Mouse (Mus musculus): ENCODE data around the gene Wfdc15a. TPM values are rescaled to one million over a fixed set of nuclear protein-coding genes. Genes with fewer than 3 reads are reported as not detected.

The Wfdc15a gene
- polyA plus RNA-seq, 1 experiment from 2014 or later = not detected

DNA sequence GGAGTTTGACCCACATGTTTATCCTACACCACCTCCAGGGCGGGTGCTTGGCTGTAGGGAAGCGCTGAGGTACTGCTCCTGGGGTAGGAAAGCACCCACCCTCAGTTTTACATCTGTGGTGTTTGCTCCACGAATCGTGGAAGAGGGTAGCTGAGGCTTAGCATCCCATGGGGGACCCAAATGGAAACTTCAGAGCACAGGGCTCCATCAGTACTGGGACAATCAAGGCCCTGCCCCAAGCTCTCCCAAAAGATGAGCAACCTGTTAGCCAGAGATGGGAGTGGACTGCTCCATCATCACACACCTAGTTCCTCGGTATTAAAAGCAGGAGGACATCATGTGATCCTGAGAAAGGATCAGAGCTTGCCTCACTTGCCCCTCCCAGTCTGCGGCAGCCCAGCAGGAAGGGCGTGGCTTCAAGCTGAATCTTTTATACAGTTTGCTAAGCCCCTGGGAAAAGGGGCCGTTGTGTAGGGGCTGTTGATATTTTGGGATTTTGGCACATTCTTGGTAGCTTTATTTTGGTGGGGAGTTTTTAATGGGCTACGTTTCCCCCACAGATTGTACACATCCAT lies 15.7 kb downstream of the Wfdc15a start:
- 39% methylated on average over 9 of the region's 9 CpGs for WGBS
- no peak overlapping the region for H3K4me2 ChIP-seq (ENCODE audit: low read depth, low read length)
- H3K4me3 ChIP-seq (ENCODE audit: low read depth, low read length) = no peak overlapping the region
- no peak overlapping the region for H3K9ac ChIP-seq (ENCODE audit: low read depth, low read length)
- no peaks in the 10 kb centered on the region for H3K27me3 ChIP-seq (replicated peaks; ENCODE audit: control insufficient read depth, insufficient read depth, low read length)
- no peaks in the 10 kb centered on the region for H3K36me3 ChIP-seq (ENCODE audit: control insufficient read depth, insufficient read depth, low read length)
- DNase-seq (ENCODE audit: low spot score) (peak; percentile 43), ATAC-seq (ENCODE audit: low read depth) (no peak)
- H3K4me1 ChIP-seq (ENCODE audit: control insufficient read depth, insufficient read depth, low read length) = no peaks in the 10 kb centered on the region
- no peak overlapping the region for H3K27ac ChIP-seq (replicated peaks; ENCODE audit: low read depth, low read length)
- H3K9me3 ChIP-seq (ENCODE audit: control insufficient read depth, low read length) = no peaks in the 10 kb centered on the region; the same call in 1 of the 2 replicates

DNA sequence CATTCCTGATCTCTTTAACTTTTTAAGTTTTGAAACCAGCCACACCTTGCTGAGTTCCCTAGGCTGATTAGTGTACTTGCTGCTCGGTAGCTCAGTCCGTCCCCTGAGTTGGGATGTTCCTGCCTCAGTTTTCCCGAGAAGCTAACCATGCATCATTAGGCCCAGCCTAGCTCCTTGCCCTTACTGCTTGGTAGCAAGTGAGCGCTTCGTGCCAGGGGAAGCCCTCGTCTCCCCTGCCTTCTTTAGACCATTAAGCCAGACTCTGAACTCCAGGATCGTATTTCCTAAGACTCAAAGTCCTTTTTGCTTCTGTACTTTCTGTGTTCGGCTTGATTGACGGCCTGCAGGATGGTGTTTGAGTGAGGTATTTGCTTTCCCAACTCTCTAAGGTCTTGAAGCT lies 16.6 kb downstream of the Wfdc15a start:
- Histone ChIP-seq H3K4me1 (ENCODE audit: control insufficient read depth, insufficient read depth, low read length) (no peaks in the 10 kb centered on the region), H3K27me3 (replicated peaks; ENCODE audit: control insufficient read depth, insufficient read depth, low read length) (no peaks in the 10 kb centered on the region), H3K36me3 (ENCODE audit: control insufficient read depth, insufficient read depth, low read length) (no peaks in the 10 kb centered on the region), H3K27ac (replicated peaks; ENCODE audit: low read depth, low read length) (no peak overlapping the region), H3K4me2 (ENCODE audit: low read depth, low read length) (no peak overlapping the region), H3K4me3 (ENCODE audit: low read depth, low read length) (no peak overlapping the region), H3K9ac (ENCODE audit: low read depth, low read length) (no peak overlapping the region), H3K9me3 (ENCODE audit: control insufficient read depth, low read length) (no peaks in the 10 kb centered on the region)
- DNase-seq (ENCODE audit: low spot score) = no peak
- ATAC-seq (ENCODE audit: low read depth) = no peak
- WGBS = 51% methylated on average over 9 of the region's 9 CpGs

DNA sequence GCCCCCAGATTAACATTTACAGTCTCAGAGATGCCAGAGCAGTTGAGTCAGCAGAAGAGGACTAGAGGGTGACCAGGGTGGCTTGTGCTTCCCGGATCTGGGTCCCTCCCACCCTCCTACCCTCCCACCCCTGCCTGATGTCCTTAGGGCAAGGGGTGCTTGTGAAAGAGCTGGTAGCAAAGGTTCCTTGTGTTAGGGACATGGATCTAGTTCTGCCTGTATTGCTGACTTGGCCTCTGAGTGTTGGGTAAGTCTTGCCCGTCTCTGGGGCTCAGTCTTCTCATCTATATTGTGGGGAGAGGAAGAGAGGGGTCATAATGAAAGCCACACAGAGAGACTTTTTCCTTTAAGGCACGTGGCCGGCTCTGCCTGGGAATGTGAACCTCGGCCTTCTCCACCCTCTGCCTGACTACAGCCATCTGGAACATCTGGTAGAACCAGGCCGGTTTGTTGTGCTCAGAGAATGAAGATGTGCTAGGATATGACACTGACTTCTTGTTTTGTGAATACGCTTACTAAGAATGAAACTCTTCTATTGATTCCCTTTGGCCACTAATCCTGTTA lies 17.2 kb downstream of the Wfdc15a start, which contains the start of gene Wfdc5:
Gene Wfdc5 (minus strand): TSS at position 51 of the 564 bp plus-strand sequence.
- no peak within 1 kb of the TSS for H3K4me3 ChIP-seq (ENCODE audit: low read depth, low read length)
- H3K9me3 ChIP-seq (ENCODE audit: control insufficient read depth, low read length) = no peaks in the 10 kb centered on the region
- H3K4me1 ChIP-seq (ENCODE audit: control insufficient read depth, insufficient read depth, low read length) = no peaks in the 10 kb centered on the region
- no peak within 1 kb of the TSS for H3K9ac ChIP-seq (ENCODE audit: low read depth, low read length)
- no peak within 1 kb of the TSS for H3K4me2 ChIP-seq (ENCODE audit: low read depth, low read length)
- ATAC-seq (ENCODE audit: low read depth) = no peak
- no peaks in the 10 kb centered on the region for H3K27me3 ChIP-seq (replicated peaks; ENCODE audit: control insufficient read depth, insufficient read depth, low read length)
- no peak for DNase-seq (ENCODE audit: low spot score)
- no peaks in the 10 kb centered on the region for H3K36me3 ChIP-seq (ENCODE audit: control insufficient read depth, insufficient read depth, low read length)
- H3K27ac ChIP-seq (replicated peaks; ENCODE audit: low read depth, low read length) = no peak within 1 kb of the TSS
- WGBS = 65% methylated on average over 7 of the region's 7 CpGs

DNA sequence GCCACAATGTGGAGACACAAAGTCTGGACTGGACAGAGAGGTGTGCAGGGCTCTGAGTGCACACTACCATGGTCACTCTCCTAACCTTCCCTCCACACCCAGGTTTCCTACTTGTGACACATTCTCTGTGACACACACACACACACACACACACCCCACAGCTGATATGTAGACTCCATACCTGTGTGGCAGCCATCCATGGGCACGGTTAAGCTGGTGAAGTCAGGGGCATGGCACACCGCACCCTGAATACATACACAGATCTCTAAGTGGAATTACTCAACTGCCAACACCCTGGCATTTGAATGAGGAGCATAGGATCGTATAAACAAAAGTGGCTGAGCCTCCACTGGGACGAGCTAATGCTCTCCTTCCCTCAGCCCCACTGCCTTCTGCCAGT lies 19.2 kb downstream of the Wfdc15a start:
- 94% methylated on average over 4 of the region's 4 CpGs for WGBS
- Histone ChIP-seq H3K27ac (replicated peaks; ENCODE audit: low read depth, low read length) (no peak overlapping the region), H3K4me3 (ENCODE audit: low read depth, low read length) (no peak overlapping the region), H3K27me3 (replicated peaks; ENCODE audit: control insufficient read depth, insufficient read depth, low read length) (no peaks in the 10 kb centered on the region), H3K9me3 (ENCODE audit: control insufficient read depth, low read length) (no peaks in the 10 kb centered on the region), H3K9ac (ENCODE audit: low read depth, low read length) (no peak overlapping the region), H3K4me1 (ENCODE audit: control insufficient read depth, insufficient read depth, low read length) (no peaks in the 10 kb centered on the region), H3K36me3 (ENCODE audit: control insufficient read depth, insufficient read depth, low read length) (no peaks in the 10 kb centered on the region), H3K4me2 (ENCODE audit: low read depth, low read length) (no peak overlapping the region)
- no peak for DNase-seq (ENCODE audit: low spot score)
- no peak for ATAC-seq (ENCODE audit: low read depth)

DNA sequence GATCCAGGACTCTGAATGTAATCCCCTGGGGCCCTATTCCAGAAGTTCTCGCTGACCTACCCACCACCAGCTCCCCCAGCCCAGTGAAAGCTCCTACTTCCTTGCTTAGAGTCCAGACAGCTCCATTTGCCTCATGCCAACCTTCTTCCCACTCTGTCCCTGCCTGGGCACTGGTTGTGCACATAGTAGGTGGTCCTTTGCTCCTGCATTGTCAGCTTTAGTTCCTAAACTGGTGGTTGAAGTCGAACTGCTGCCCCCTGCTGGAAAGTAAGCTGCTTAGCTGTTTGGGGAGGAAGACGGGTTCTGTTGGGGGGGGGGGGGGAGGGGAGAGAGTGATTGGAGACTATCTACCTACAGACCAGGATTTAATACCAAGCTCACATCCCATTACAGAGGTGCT lies 19.8 kb downstream of the Wfdc15a start:
- Histone ChIP-seq H3K27ac (replicated peaks; ENCODE audit: low read depth, low read length) (no peak overlapping the region), H3K4me2 (ENCODE audit: low read depth, low read length) (no peak overlapping the region), H3K36me3 (ENCODE audit: control insufficient read depth, insufficient read depth, low read length) (no peaks in the 10 kb centered on the region), H3K27me3 (replicated peaks; ENCODE audit: control insufficient read depth, insufficient read depth, low read length) (no peaks in the 10 kb centered on the region), H3K4me3 (ENCODE audit: low read depth, low read length) (no peak overlapping the region), H3K9ac (ENCODE audit: low read depth, low read length) (no peak overlapping the region), H3K4me1 (ENCODE audit: control insufficient read depth, insufficient read depth, low read length) (peaks cover 2% of the 10 kb centered on the region; the same call in 1 of the 2 replicates), H3K9me3 (ENCODE audit: control insufficient read depth, low read length) (no peaks in the 10 kb centered on the region)
- DNase-seq (ENCODE audit: low spot score) (no peak), ATAC-seq (ENCODE audit: low read depth) (no peak)
- WGBS = 41% methylated on average over 3 of the region's 3 CpGs

DNA sequence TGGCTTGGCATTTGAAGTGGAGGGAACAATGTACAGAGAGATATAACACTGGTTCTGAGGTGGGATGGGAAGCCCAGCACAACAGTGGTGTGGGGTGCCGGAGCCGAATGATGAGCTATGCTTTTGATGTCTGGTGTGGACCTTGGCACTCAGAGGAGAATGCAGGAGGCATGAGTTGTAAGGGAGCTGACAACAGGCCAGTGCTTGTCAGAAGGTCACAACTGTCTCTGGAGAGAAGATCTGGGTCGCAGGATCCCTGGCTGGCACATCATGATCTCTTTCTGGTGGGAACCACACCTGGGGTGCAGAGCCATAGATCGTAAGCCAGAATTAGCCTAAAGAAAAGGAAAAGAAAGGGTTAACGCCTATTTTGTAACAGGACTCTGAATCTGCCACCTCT lies 22.1 kb downstream of the Wfdc15a start:
- H3K9me3 ChIP-seq (ENCODE audit: control insufficient read depth, low read length) = no peaks in the 10 kb centered on the region
- 66% methylated on average over 5 of the region's 5 CpGs for WGBS
- no peak for DNase-seq (ENCODE audit: low spot score)
- ATAC-seq (ENCODE audit: low read depth) = no peak
- no peaks in the 10 kb centered on the region for H3K27me3 ChIP-seq (replicated peaks; ENCODE audit: control insufficient read depth, insufficient read depth, low read length)
- H3K4me3 ChIP-seq (ENCODE audit: low read depth, low read length) = no peak overlapping the region
- no peak overlapping the region for H3K27ac ChIP-seq (replicated peaks; ENCODE audit: low read depth, low read length)
- H3K9ac ChIP-seq (ENCODE audit: low read depth, low read length) = no peak overlapping the region
- H3K4me2 ChIP-seq (ENCODE audit: low read depth, low read length) = no peak overlapping the region
- no peaks in the 10 kb centered on the region for H3K36me3 ChIP-seq (ENCODE audit: control insufficient read depth, insufficient read depth, low read length)
- H3K4me1 ChIP-seq (ENCODE audit: control insufficient read depth, insufficient read depth, low read length) = peaks cover 7% of the 10 kb centered on the region

DNA sequence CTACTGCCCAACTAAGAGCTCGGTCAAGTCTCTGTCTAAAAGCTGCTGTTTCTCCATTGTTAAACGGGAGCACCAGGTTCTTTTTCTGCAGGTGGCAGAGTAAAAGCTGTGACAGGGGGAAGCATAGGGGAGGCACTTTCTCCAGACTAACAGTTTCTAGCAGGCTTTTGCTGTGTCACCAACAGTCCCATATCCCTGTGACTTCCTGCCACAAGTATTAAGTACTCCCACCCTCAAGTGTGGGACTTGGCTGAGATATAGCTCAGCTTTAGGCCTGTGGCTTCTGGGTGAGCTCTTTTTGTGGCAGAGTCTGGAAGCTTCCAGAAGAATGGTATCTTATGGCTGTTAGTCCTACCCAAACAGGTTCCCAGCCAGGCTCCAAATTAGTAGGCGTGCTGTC lies 24.1 kb downstream of the Wfdc15a start:
- Histone ChIP-seq H3K4me1 (ENCODE audit: control insufficient read depth, insufficient read depth, low read length) (peaks cover 14% of the 10 kb centered on the region), H3K9ac (ENCODE audit: low read depth, low read length) (no peak overlapping the region), H3K9me3 (ENCODE audit: control insufficient read depth, low read length) (no peaks in the 10 kb centered on the region), H3K4me2 (ENCODE audit: low read depth, low read length) (no peak overlapping the region), H3K27ac (replicated peaks; ENCODE audit: low read depth, low read length) (no peak overlapping the region), H3K27me3 (replicated peaks; ENCODE audit: control insufficient read depth, insufficient read depth, low read length) (peaks cover 16% of the 10 kb centered on the region), H3K36me3 (ENCODE audit: control insufficient read depth, insufficient read depth, low read length) (no peaks in the 10 kb centered on the region), H3K4me3 (ENCODE audit: low read depth, low read length) (no peak overlapping the region)
- ATAC-seq (ENCODE audit: low read depth) (no peak), DNase-seq (ENCODE audit: low spot score) (no peak)
- WGBS = 82% methylated on average over 3 of the region's 3 CpGs

DNA sequence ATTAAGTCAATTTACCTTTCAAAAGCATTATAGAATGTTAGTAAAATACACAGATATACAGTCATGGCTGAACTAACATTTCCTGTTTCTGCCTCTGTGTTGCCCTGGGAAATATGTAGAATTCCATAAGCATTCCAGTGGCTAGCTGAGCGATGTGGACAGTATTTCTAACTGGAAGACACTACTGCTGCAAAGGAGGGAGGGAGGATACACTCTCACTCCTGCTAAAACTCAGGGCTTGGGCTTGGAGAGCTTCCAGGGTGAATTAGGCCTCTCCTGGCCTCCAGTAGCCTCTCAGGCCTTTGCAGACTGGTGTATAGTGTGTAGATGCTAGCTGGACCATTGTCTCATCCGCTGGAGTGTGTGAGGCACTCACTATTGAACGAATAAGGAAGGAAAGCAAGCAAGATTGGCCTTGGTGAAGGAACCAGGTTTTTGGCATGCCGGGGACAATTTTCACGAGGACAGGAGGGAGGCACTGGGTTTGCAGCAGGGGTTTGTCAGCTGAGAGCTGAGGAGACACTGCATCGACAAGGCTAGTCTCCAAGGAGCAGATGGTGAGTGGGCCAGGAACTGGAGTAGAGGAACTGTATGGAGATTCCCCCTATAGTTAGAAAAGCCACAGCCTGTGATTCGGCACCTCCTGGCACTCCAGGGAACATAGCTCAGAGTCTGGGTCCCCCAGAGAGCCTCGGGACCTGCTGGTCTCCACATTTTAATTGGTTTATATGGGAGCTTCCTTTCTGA lies 25.1 kb downstream of the Wfdc15a start:
- ATAC-seq (ENCODE audit: low read depth) (no peak), DNase-seq (ENCODE audit: low spot score) (peak; percentile 26)
- H3K9me3 ChIP-seq (ENCODE audit: control insufficient read depth, low read length) = no peaks in the 10 kb centered on the region
- no peaks in the 10 kb centered on the region for H3K36me3 ChIP-seq (ENCODE audit: control insufficient read depth, insufficient read depth, low read length)
- no peak overlapping the region for H3K9ac ChIP-seq (ENCODE audit: low read depth, low read length)
- H3K4me3 ChIP-seq (ENCODE audit: low read depth, low read length) = no peak overlapping the region
- peaks cover 27% of the 10 kb centered on the region for H3K27me3 ChIP-seq (replicated peaks; ENCODE audit: control insufficient read depth, insufficient read depth, low read length)
- peaks cover 20% of the 10 kb centered on the region for H3K4me1 ChIP-seq (ENCODE audit: control insufficient read depth, insufficient read depth, low read length)
- no peak overlapping the region for H3K4me2 ChIP-seq (ENCODE audit: low read depth, low read length)
- WGBS = 69% methylated on average over 8 of the region's 8 CpGs
- H3K27ac ChIP-seq (replicated peaks; ENCODE audit: low read depth, low read length) = no peak overlapping the region
